Mouse (Mus musculus) adrenal gland, postnatal 4 days (tissue): ENCODE measurements around the gene Taar5. TPM values are rescaled to one million over a fixed set of nuclear protein-coding genes. Genes with fewer than 3 reads are reported as not detected.
A peak's percentile ranks its signal among the peaks of the same experiment; 100 is the strongest.

Experiments used
- DNase-seq, 2 experiments: peaks; one replicate each; pipeline ENCODE4 v3.0.0; 2021 to 2022; ENCODE audit warnings: low spot score in 2 of 2, mixed read lengths in 2 of 2
- long read RNA-seq, 2 experiments: library from polyadenylated mRNA; stranded (forward); transcript quantifications; one replicate each; pipeline ENCODE4 v2.0.0; 2021
- total RNA-seq, 2 experiments: library from RNA; stranded (reverse); gene quantifications; 2 replicates each; pipeline ENCODE4 v1.2.3; 2021

The Taar5 gene
- not detected for total RNA-seq
- long read RNA-seq, experiment 1 = 0 reads
- long read RNA-seq, experiment 2 = 0 reads

- DNase-seq = no peak
Measured at GRCm38 (mm10) chr10:23970656-23971165, at the start of gene Taar5. Gene Taar5 (plus strand): TSS chr10:23970706.

GRCm38 (mm10) chr10:23922468-23922867 lies 48.0 kb upstream of the Taar5 start:
- no peak for DNase-seq

GRCm38 (mm10) chr10:23923941-23924340 lies 46.6 kb upstream of the Taar5 start:
- DNase-seq = no peak

GRCm38 (mm10) chr10:23937613-23938012 lies 32.9 kb upstream of the Taar5 start:
- no peak for DNase-seq

- DNase-seq = no peak
Measured at GRCm38 (mm10) chr10:23938312-23938711, 32.2 kb upstream of the Taar5 start, which contains the start of gene Taar2. Gene Taar2 (plus strand): TSS chr10:23938572.

GRCm38 (mm10) chr10:23942465-23942864 lies 28.0 kb upstream of the Taar5 start:
- DNase-seq = no peak

GRCm38 (mm10) chr10:23948026-23948425 lies 22.5 kb upstream of the Taar5 start:
- DNase-seq = no peak

GRCm38 (mm10) chr10:23949508-23950005 lies 20.9 kb upstream of the Taar5 start, which contains the start of gene Taar3:
Gene Taar3 (plus strand): TSS chr10:23949558.
- DNase-seq = no peak

GRCm38 (mm10) chr10:23951714-23952113 lies 18.8 kb upstream of the Taar5 start:
- DNase-seq = no peak

GRCm38 (mm10) chr10:23959071-23959470 lies 11.4 kb upstream of the Taar5 start:
- DNase-seq = no peak

- DNase-seq = no peak
Measured at GRCm38 (mm10) chr10:23960444-23960915, 10.0 kb upstream of the Taar5 start, which contains the start of gene Taar4. Gene Taar4 (plus strand): TSS chr10:23960494.

GRCm38 (mm10) chr10:23963444-23963843 lies 7.1 kb upstream of the Taar5 start:
- no peak for DNase-seq

- no peak for DNase-seq
Measured at GRCm38 (mm10) chr10:23964921-23965610, 5.4 kb upstream of the Taar5 start.

GRCm38 (mm10) chr10:23971256-23971655 lies 750 bp downstream of the Taar5 start:
- no peak for DNase-seq

- no peak for DNase-seq
Measured at GRCm38 (mm10) chr10:23977958-23978357, 7.5 kb downstream of the Taar5 start.

- peak; percentile 37 to 57 for DNase-seq
Measured at GRCm38 (mm10) chr10:23978901-23979705, 8.6 kb downstream of the Taar5 start.

- no peak for DNase-seq
Measured at GRCm38 (mm10) chr10:23985546-23985945, 15.0 kb downstream of the Taar5 start, which contains the start of gene Taar6. Gene Taar6 (minus strand): TSS chr10:23985646.

- no peak for DNase-seq
Measured at GRCm38 (mm10) chr10:23986419-23986818, 15.9 kb downstream of the Taar5 start.

GRCm38 (mm10) chr10:23993381-23993780 lies 22.9 kb downstream of the Taar5 start, which contains the start of gene Taar7a:
Gene Taar7a (minus strand): TSS chr10:23993481.
- DNase-seq = no peak

- DNase-seq = no peak
Measured at GRCm38 (mm10) chr10:23999639-24000038, 29.1 kb downstream of the Taar5 start, which contains the start of gene Taar7b. Gene Taar7b (plus strand): TSS chr10:23999939.

GRCm38 (mm10) chr10:24006442-24006841 lies 35.9 kb downstream of the Taar5 start:
- DNase-seq = no peak
